Mouse (Mus musculus): ENCODE results near the gene Rgl2. TPM values are rescaled to one million over a fixed set of nuclear protein-coding genes. Genes with fewer than 3 reads are reported as not detected.
A peak's percentile ranks its signal among the peaks of the same experiment; 100 is the strongest.

The Rgl2 gene
- polyA plus RNA-seq, 1 experiment = 20.1 TPM

DNA sequence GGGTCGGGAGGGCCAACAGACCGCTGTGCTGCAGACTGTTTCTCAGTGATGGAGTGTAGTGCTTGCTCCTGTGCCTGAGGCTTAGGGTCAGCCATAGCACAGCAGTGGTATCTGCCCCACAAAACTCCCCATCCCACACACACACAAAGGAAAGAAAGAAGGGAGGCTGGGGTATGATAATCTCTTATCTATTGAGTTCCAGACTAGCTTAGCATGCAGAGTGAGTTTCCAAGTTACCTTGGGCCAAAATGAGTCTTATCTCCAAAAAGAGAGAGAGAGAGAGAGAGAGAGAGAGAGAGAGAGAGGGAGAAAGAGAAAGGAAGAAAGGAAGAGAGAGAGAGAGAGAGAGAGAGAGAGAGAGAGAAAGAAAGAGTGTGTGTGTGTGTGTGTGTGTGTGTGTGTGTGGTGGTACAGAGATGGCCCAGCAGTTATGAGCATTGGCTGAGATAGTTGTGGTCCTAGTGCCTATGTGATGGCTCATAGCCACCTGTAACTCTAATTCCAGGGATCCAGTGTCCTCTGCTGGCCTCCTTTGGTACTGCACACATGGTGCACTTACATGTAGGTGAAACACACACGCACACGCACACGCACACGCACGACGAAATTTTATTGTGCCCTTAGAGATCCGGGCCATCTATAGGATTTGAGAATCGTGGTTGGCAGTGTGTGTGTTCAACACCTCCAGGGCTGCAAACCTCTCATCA, 4.6 kb upstream of the Rgl2 start:
- no peak overlapping the region for H3K4me2 ChIP-seq (ENCODE audit: low read depth)

GRCm38 (mm10) chr17:33925406-33926116, 3.8 kb upstream of the Rgl2 start:
- no peaks in the 10 kb centered on the region for H3K27me3 ChIP-seq (ENCODE audit: control insufficient read depth, insufficient read depth, insufficient read length)
- H3ac ChIP-seq (ENCODE audit: control insufficient read depth, insufficient read length) = no peak overlapping the region
- peaks cover 16% of the 10 kb centered on the region for H3K79me2 ChIP-seq (ENCODE audit: control insufficient read depth, insufficient read depth)
- H3K36me3 ChIP-seq (ENCODE audit: control insufficient read depth, insufficient read depth) = peaks cover 4% of the 10 kb centered on the region
- no peak overlapping the region for H3K4me3 ChIP-seq
- TF ChIP-seq POLR2AphosphoS2 (IDR thresholded peaks at IDR 0.05; ENCODE audit: insufficient read length, low read depth) = peak; percentile 3
- TF ChIP-seq E2F4 (IDR thresholded peaks at IDR 0.05; ENCODE audit: insufficient read depth) = no peak
- no peak overlapping the region for H3K4me2 ChIP-seq (ENCODE audit: low read depth)

More for the DNA sequence above, 4.6 kb upstream of the Rgl2 start:
- no peak for TF ChIP-seq CEBPB (IDR thresholded peaks at IDR 0.05; ENCODE audit: insufficient read depth, poor library complexity, severe bottlenecking)
- no peak for TF ChIP-seq MYOG (IDR thresholded peaks at IDR 0.05; ENCODE audit: control insufficient read depth in 1 of 3, insufficient read depth in 1 of 3, insufficient read length in 2 of 3, low read depth in 2 of 3)
- no peak for TF ChIP-seq POLR2A (IDR thresholded peaks at IDR 0.05; ENCODE audit: insufficient read length, low read depth)
- no peak for TF ChIP-seq USF1 (IDR thresholded peaks at IDR 0.05; ENCODE audit: low read depth)
- no peak for TF ChIP-seq SRF (IDR thresholded peaks at IDR 0.05; ENCODE audit: control insufficient read depth, insufficient read length, low read depth)
- TF ChIP-seq E2F4 (IDR thresholded peaks at IDR 0.05; ENCODE audit: insufficient read depth) = no peak
- TF ChIP-seq TCF12 (IDR thresholded peaks at IDR 0.05; ENCODE audit: insufficient read depth, poor library complexity, severe bottlenecking) = no peak
- TF ChIP-seq MAX (IDR thresholded peaks at IDR 0.05; ENCODE audit: low read depth) = no peak
- no peak for TF ChIP-seq POLR2AphosphoS2 (IDR thresholded peaks at IDR 0.05; ENCODE audit: insufficient read length, low read depth)
- no peak for TF ChIP-seq MYOD1 (IDR thresholded peaks at IDR 0.05; ENCODE audit: control insufficient read depth in 1 of 3, insufficient read length in 2 of 3, low read depth in 2 of 3)
- no peak for TF ChIP-seq REST (IDR thresholded peaks at IDR 0.05; ENCODE audit: insufficient read depth, insufficient read length)
- no peak for TF ChIP-seq TCF3 (IDR thresholded peaks at IDR 0.05; ENCODE audit: insufficient read length, low read depth)
- peaks cover 16% of the 10 kb centered on the region for H3K79me2 ChIP-seq (ENCODE audit: control insufficient read depth, insufficient read depth)
- no peak overlapping the region for H3K4me3 ChIP-seq
- H3ac ChIP-seq (ENCODE audit: control insufficient read depth, insufficient read length) = no peak overlapping the region
- peaks cover 4% of the 10 kb centered on the region for H3K36me3 ChIP-seq (ENCODE audit: control insufficient read depth, insufficient read depth)
- H3K27me3 ChIP-seq (ENCODE audit: control insufficient read depth, insufficient read depth, insufficient read length) = no peaks in the 10 kb centered on the region

DNA sequence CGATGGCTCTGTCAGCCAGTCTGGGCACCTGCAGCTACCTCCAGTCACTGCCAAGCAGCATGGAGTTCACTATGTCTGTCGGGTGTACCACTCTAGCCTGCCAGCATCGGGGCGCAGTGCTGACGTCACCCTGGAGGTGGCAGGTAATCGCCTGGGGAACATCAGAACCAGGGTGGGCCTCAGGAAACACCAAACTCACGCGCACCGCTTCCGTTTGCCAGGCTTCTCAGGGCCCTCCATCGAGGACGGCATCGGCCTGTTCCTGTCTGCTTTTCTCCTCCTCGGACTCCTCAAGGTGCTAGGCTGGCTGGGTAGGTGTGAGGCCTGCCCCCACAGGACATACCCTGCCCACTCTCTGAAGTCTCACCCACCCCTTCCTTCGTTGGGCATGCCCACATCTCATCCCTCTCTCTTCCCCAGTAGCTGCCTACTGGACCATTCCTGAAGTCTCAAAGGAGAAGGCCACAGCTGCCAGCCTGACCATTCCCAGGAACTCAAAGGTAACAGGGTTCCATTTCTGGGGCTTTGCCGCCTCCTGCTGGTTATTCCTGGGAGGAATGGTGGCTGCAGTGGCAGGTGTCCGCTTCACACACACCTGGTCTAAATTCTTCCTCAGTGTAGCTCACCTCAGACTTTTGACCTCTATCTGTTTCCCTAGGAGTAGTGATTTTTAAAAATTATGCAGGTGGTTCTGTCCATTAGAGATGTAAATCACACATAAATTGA, 3.0 kb upstream of the Rgl2 start:
- Histone ChIP-seq H3ac (ENCODE audit: control insufficient read depth, insufficient read length) (no peak overlapping the region), H3K27me3 (ENCODE audit: control insufficient read depth, insufficient read depth, insufficient read length) (no peaks in the 10 kb centered on the region), H3K4me2 (ENCODE audit: low read depth) (no peak overlapping the region), H3K4me3 (no peak overlapping the region), H3K36me3 (ENCODE audit: control insufficient read depth, insufficient read depth) (peaks cover 4% of the 10 kb centered on the region), H3K79me2 (ENCODE audit: control insufficient read depth, insufficient read depth) (peaks cover 16% of the 10 kb centered on the region)
- TF ChIP-seq TCF12 (IDR thresholded peaks at IDR 0.05; ENCODE audit: insufficient read depth, poor library complexity, severe bottlenecking) (no peak), MYOD1 (IDR thresholded peaks at IDR 0.05; ENCODE audit: control insufficient read depth in 1 of 3, insufficient read length in 2 of 3, low read depth in 2 of 3) (no peak), CEBPB (IDR thresholded peaks at IDR 0.05; ENCODE audit: insufficient read depth, poor library complexity, severe bottlenecking) (no peak), SRF (IDR thresholded peaks at IDR 0.05; ENCODE audit: control insufficient read depth, insufficient read length, low read depth) (no peak), E2F4 (IDR thresholded peaks at IDR 0.05; ENCODE audit: insufficient read depth) (no peak), MYOG (IDR thresholded peaks at IDR 0.05; ENCODE audit: control insufficient read depth in 1 of 3, insufficient read depth in 1 of 3, insufficient read length in 2 of 3, low read depth in 2 of 3) (no peak), TCF3 (IDR thresholded peaks at IDR 0.05; ENCODE audit: insufficient read length, low read depth) (no peak), REST (IDR thresholded peaks at IDR 0.05; ENCODE audit: insufficient read depth, insufficient read length) (no peak), POLR2AphosphoS2 (IDR thresholded peaks at IDR 0.05; ENCODE audit: insufficient read length, low read depth) (no peak), MAX (IDR thresholded peaks at IDR 0.05; ENCODE audit: low read depth) (no peak), POLR2A (IDR thresholded peaks at IDR 0.05; ENCODE audit: insufficient read length, low read depth) (no peak), USF1 (IDR thresholded peaks at IDR 0.05; ENCODE audit: low read depth) (no peak)

GRCm38 (mm10) chr17:33928251-33928947, 944 bp upstream of the Rgl2 start:
- no peaks in the 10 kb centered on the region for H3K36me3 ChIP-seq (ENCODE audit: control insufficient read depth, insufficient read depth)
- peak overlapping the region; percentile 26 for H3ac ChIP-seq (ENCODE audit: control insufficient read depth, insufficient read length)
- H3K4me2 ChIP-seq (ENCODE audit: low read depth) = peak overlapping the region; percentile 85
- TF ChIP-seq USF1 (IDR thresholded peaks at IDR 0.05; ENCODE audit: low read depth) (no peak), SRF (IDR thresholded peaks at IDR 0.05; ENCODE audit: control insufficient read depth, insufficient read length, low read depth) (no peak), CEBPB (IDR thresholded peaks at IDR 0.05; ENCODE audit: insufficient read depth, poor library complexity, severe bottlenecking) (no peak), POLR2AphosphoS2 (IDR thresholded peaks at IDR 0.05; ENCODE audit: insufficient read length, low read depth) (no peak), E2F4 (IDR thresholded peaks at IDR 0.05; ENCODE audit: insufficient read depth) (no peak), MYOG (IDR thresholded peaks at IDR 0.05; ENCODE audit: control insufficient read depth in 1 of 3, insufficient read depth in 1 of 3, insufficient read length in 2 of 3, low read depth in 2 of 3) (no peak), MYOD1 (IDR thresholded peaks at IDR 0.05; ENCODE audit: control insufficient read depth in 1 of 3, insufficient read length in 2 of 3, low read depth in 2 of 3) (no peak), POLR2A (IDR thresholded peaks at IDR 0.05; ENCODE audit: insufficient read length, low read depth) (no peak), REST (IDR thresholded peaks at IDR 0.05; ENCODE audit: insufficient read depth, insufficient read length) (no peak), TCF3 (IDR thresholded peaks at IDR 0.05; ENCODE audit: insufficient read length, low read depth) (no peak), MAX (IDR thresholded peaks at IDR 0.05; ENCODE audit: low read depth) (no peak), TCF12 (IDR thresholded peaks at IDR 0.05; ENCODE audit: insufficient read depth, poor library complexity, severe bottlenecking) (no peak)
- peak overlapping the region; percentile 82 for H3K4me3 ChIP-seq
- H3K79me2 ChIP-seq (ENCODE audit: control insufficient read depth, insufficient read depth) = peaks cover 16% of the 10 kb centered on the region
- H3K27me3 ChIP-seq (ENCODE audit: control insufficient read depth, insufficient read depth, insufficient read length) = no peaks in the 10 kb centered on the region

Data from myocyte (in vitro differentiated cells).